Mouse (Mus musculus): ENCODE data around the gene S100a2.
A peak's percentile ranks its signal among the peaks of the same experiment; 100 is the strongest.

The S100a2 gene

GRCm38 (mm10) chr3:90589947-90590346 is at the start of gene S100a2:
Gene S100a2, plus strand, starts transcription at chr3:90590247.
- DNase-seq (ENCODE audit: low read depth, low spot score) = no peak

- DNase-seq (ENCODE audit: low read depth, low spot score) = no peak
Measured at GRCm38 (mm10) chr3:90540904-90541303, 49.1 kb upstream of the S100a2 start.

GRCm38 (mm10) chr3:90549676-90550420 is 40.2 kb upstream of the S100a2 start:
- no peak for DNase-seq (ENCODE audit: low read depth, low spot score)

GRCm38 (mm10) chr3:90550421-90550790 is 39.6 kb upstream of the S100a2 start:
- DNase-seq (ENCODE audit: low read depth, low spot score) = no peak

GRCm38 (mm10) chr3:90552231-90552630 is 37.8 kb upstream of the S100a2 start:
- DNase-seq (ENCODE audit: low read depth, low spot score) = no peak

- DNase-seq (ENCODE audit: low read depth, low spot score) = no peak
Measured at GRCm38 (mm10) chr3:90555954-90556353, 34.1 kb upstream of the S100a2 start.

- no peak for DNase-seq (ENCODE audit: low read depth, low spot score)
Measured at GRCm38 (mm10) chr3:90560008-90560628, 29.9 kb upstream of the S100a2 start, which contains the start of gene S100a3. Gene S100a3, plus strand, starts transcription at chr3:90560578.

GRCm38 (mm10) chr3:90574691-90575090 is 15.4 kb upstream of the S100a2 start:
- DNase-seq (ENCODE audit: low read depth, low spot score) = no peak

GRCm38 (mm10) chr3:90575320-90575719 is 14.7 kb upstream of the S100a2 start:
- DNase-seq (ENCODE audit: low read depth, low spot score) = no peak

- DNase-seq (ENCODE audit: low read depth, low spot score) = no peak
Measured at GRCm38 (mm10) chr3:90576351-90577001, 13.6 kb upstream of the S100a2 start.

- DNase-seq (ENCODE audit: low read depth, low spot score) = no peak
Measured at GRCm38 (mm10) chr3:90579433-90579832, 10.6 kb upstream of the S100a2 start.

- DNase-seq (ENCODE audit: low read depth, low spot score) = no peak
Measured at GRCm38 (mm10) chr3:90581141-90581540, 8.9 kb upstream of the S100a2 start.

- DNase-seq (ENCODE audit: low read depth, low spot score) = peak; percentile 28
Measured at GRCm38 (mm10) chr3:90582156-90582555, 7.9 kb upstream of the S100a2 start.

- no peak for DNase-seq (ENCODE audit: low read depth, low spot score)
Measured at GRCm38 (mm10) chr3:90582556-90582955, 7.5 kb upstream of the S100a2 start.

GRCm38 (mm10) chr3:90583893-90584292 is 6.2 kb upstream of the S100a2 start:
- no peak for DNase-seq (ENCODE audit: low read depth, low spot score)

GRCm38 (mm10) chr3:90585595-90585994 is 4.5 kb upstream of the S100a2 start:
- peak; percentile 84 for DNase-seq (ENCODE audit: low read depth, low spot score)

GRCm38 (mm10) chr3:90586016-90586643 is 3.9 kb upstream of the S100a2 start:
- DNase-seq (ENCODE audit: low read depth, low spot score) = no peak

- peak; percentile 69 for DNase-seq (ENCODE audit: low read depth, low spot score)
Measured at GRCm38 (mm10) chr3:90586906-90587305, 3.1 kb upstream of the S100a2 start.

GRCm38 (mm10) chr3:90587361-90588101 is 2.5 kb upstream of the S100a2 start:
- no peak for DNase-seq (ENCODE audit: low read depth, low spot score)

GRCm38 (mm10) chr3:90589390-90589789 is 657 bp upstream of the S100a2 start:
- no peak for DNase-seq (ENCODE audit: low read depth, low spot score)

- no peak for DNase-seq (ENCODE audit: low read depth, low spot score)
Measured at GRCm38 (mm10) chr3:90594466-90594865, 4.4 kb downstream of the S100a2 start.

GRCm38 (mm10) chr3:90595556-90595955 is 5.5 kb downstream of the S100a2 start:
- DNase-seq (ENCODE audit: low read depth, low spot score) = no peak

Data from ES-CJ7 (cell line).